In the genomic region with DNA sequence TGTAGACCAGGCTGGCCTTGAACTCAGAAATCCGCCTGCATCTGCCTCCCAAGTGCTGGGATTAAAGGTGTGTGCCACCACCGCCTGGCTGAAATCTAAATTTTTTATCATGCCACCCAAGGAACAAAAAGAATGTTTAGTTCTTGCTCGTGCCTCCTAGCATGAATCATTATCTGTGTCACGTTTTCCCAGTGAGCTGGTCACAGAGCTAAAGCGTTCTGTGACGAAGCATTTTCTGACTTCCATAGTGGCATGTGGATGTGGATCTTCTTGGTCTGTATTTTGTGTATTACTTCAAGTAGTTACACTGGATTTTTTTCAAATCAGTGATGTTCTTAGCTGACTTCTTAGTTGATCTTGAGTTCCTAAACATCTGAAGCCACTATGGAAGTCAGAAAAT, we compare ENCODE assay signal across 34 mouse cellular contexts. TPM values are rescaled to one million over a fixed set of nuclear protein-coding genes. Genes with fewer than 3 reads are reported as not detected.
DNase-seq lines count a peak whose midpoint lies in the region; ATAC-seq lines count a peak whose summit lies in the region.
"Had no signal": no experiment of that assay in that cellular context is flagged by ENCODE, and none has a peak within 500 bp of the region (broad histone marks: within the 10 kb centered on the region; RNA-seq: fewer than 3 reads in every experiment).

No protein-coding gene starts in this region.

- H3K9me3 ChIP-seq in kidney, embryonic 15.5 days (replicated peaks) = no peaks in the 10 kb centered on the region
- no peaks in the 10 kb centered on the region for H3K9me3 ChIP-seq in kidney, embryonic 14.5 days (ENCODE audit: control insufficient read depth, low read length)
- no peaks in the 10 kb centered on the region for H3K9me3 ChIP-seq in liver, embryonic 13.5 days (replicated peaks)
- H3K9me3 ChIP-seq: embryonic facial prominence, embryonic 10.5 days; embryonic facial prominence, embryonic 15.5 days; forebrain, embryonic 10.5 days; hindbrain, embryonic 12.5 days; midbrain, embryonic 13.5 days; neural tube, embryonic 13.5 days had no signal

- H3K27ac ChIP-seq in kidney, embryonic 15.5 days = no peak overlapping the region
- no peak overlapping the region for H3K27ac ChIP-seq in kidney, embryonic 14.5 days (ENCODE audit: low read depth, low read length)
- H3K27ac ChIP-seq in liver, embryonic 13.5 days = peak overlapping the region; percentile 97
- H3K27ac ChIP-seq: forebrain, embryonic 10.5 days; midbrain, embryonic 13.5 days; neural tube, embryonic 13.5 days; stomach, postnatal 0 days had no signal

- peaks cover 41% of the 10 kb centered on the region for H3K36me3 ChIP-seq in kidney, embryonic 15.5 days
- H3K36me3 ChIP-seq in kidney, embryonic 14.5 days (ENCODE audit: control insufficient read depth, insufficient read depth, low read length) = peaks cover 22% of the 10 kb centered on the region
- H3K36me3 ChIP-seq in liver, embryonic 13.5 days = peaks cover 46% of the 10 kb centered on the region

- WGBS in kidney, embryonic 15.5 days = 87% methylated on average over 6 of the region's 6 CpGs
- WGBS in kidney, embryonic 14.5 days = 91% methylated on average over 6 of the region's 6 CpGs
- WGBS in liver, embryonic 13.5 days (ENCODE audit: insufficient replicate concordance) = 67% methylated on average over 6 of the region's 6 CpGs

- no peaks in the 10 kb centered on the region for H3K27me3 ChIP-seq in kidney, embryonic 15.5 days
- H3K27me3 ChIP-seq in kidney, embryonic 14.5 days (ENCODE audit: control insufficient read depth, insufficient read depth, low read length) = no peaks in the 10 kb centered on the region
- no peaks in the 10 kb centered on the region for H3K27me3 ChIP-seq in liver, embryonic 13.5 days
- H3K27me3 ChIP-seq: embryonic facial prominence, embryonic 15.5 days; hindbrain, embryonic 12.5 days; midbrain, embryonic 13.5 days; neural tube, embryonic 13.5 days had no signal

- no peak for ATAC-seq in kidney, embryonic 15.5 days (replicated peaks; ENCODE audit: low FRiP score)
- ATAC-seq in kidney, embryonic 14.5 days (ENCODE audit: low FRiP score, low TSS enrichment) = no peak
- ATAC-seq in erythroid progenitor cell, adult 5-6 weeks (replicated peaks; ENCODE audit: low FRiP score, poor library complexity, severe bottlenecking) = 0 out of 2 replicates have a peak, but pooled peaks have one; percentile 45
- ATAC-seq in liver, embryonic 13.5 days (ENCODE audit: low read depth) = no peak
- ATAC-seq: forebrain, embryonic 16.5 days; intestine, embryonic 16.5 days; midbrain, embryonic 13.5 days had no signal

- H3K4me2 ChIP-seq in kidney, embryonic 15.5 days = peak overlapping the region; percentile 74; the same call in 1 of the 2 replicates
- no peak overlapping the region for H3K4me2 ChIP-seq in kidney, embryonic 14.5 days (replicated peaks; ENCODE audit: low read depth, low read length)
- H3K4me2 ChIP-seq in liver, embryonic 13.5 days = peak overlapping the region; percentile 73

- DNase-seq in liver, embryonic 13.5 days = no peak
- DNase-seq in cerebellum, adult 9-10 months = no peak
- no peak for DNase-seq in embryo, embryonic 9.5 days (ENCODE audit: extremely low spot score)
- DNase-seq in adipocyte (ENCODE audit: low spot score) = no peak
- DNase-seq: adrenal gland, postnatal 14 days; B cell, adult 2 months; cerebellum, adult 11 months; cerebellum, postnatal 10 days; gastrocnemius, adult 2 months; heart, postnatal 14 days; kidney, adult 8-10 months; kidney, postnatal 14 days; layer of hippocampus, adult 9-11 months; lung, postnatal 36 days; right cerebral cortex, postnatal 4 days; thymus, adult 18-20 months; thymus, postnatal 25 days had no signal

- H3K4me1 ChIP-seq in kidney, embryonic 15.5 days = peaks cover 17% of the 10 kb centered on the region
- H3K4me1 ChIP-seq in kidney, embryonic 14.5 days (ENCODE audit: control insufficient read depth, insufficient read depth, low read length) = peaks cover 12% of the 10 kb centered on the region; the same call in 1 of the 2 replicates
- H3K4me1 ChIP-seq in liver, embryonic 13.5 days (replicated peaks) = peaks cover 41% of the 10 kb centered on the region

- H3K4me3 ChIP-seq in kidney, embryonic 15.5 days (replicated peaks) = no peak overlapping the region
- H3K4me3 ChIP-seq in kidney, embryonic 14.5 days (ENCODE audit: low read length) = no peak overlapping the region
- peak overlapping the region; percentile 85 for H3K4me3 ChIP-seq in liver, embryonic 13.5 days (replicated peaks)

- H3K9ac ChIP-seq in kidney, embryonic 15.5 days = no peak overlapping the region
- no peak overlapping the region for H3K9ac ChIP-seq in kidney, embryonic 14.5 days (ENCODE audit: low read depth, low read length)
- H3K9ac ChIP-seq in liver, embryonic 13.5 days = peak overlapping the region; percentile 94
- H3K9ac ChIP-seq: embryonic facial prominence, embryonic 15.5 days; hindbrain, embryonic 12.5 days; midbrain, embryonic 13.5 days had no signal

RNA-seq across cellular contexts. Expression of a gene that starts 1.6 kb away (rescaled TPM):
- 0.27 and 0.30 TPM in 2 replicates for polyA plus RNA-seq in kidney, embryonic 15.5 days (2015; fragmentation: Nextera tagmentation; extraction: Ambion mirVana)
- polyA plus RNA-seq in kidney, embryonic 14.5 days (2014; fragmentation: Nextera tagmentation; extraction: Ambion mirVana) = 0.12 TPM in 1 of 2 replicates, not detected in the other
- 3.2 and 21.4 TPM in 2 replicates for total RNA-seq in erythroid progenitor cell, adult 5-6 weeks (2015; ENCODE audit: low replicate concordance)
- total RNA-seq in erythroid progenitor cell, adult 5-6 weeks (2017; ENCODE audit: low replicate concordance) = 7.6 TPM in 1 of 2 replicates, not detected in the other
- 0.42 and 0.67 TPM in 2 replicates for polyA plus RNA-seq in liver, embryonic 13.5 days (2015; fragmentation: Nextera tagmentation; extraction: Ambion mirVana)
- total RNA-seq: adrenal gland, postnatal 14 days; common myeloid progenitor, adult 5-6 weeks; megakaryocyte-erythroid progenitor cell, adult 5-6 weeks had no signal
- polyA plus RNA-seq: embryonic facial prominence, embryonic 10.5 days; midbrain, embryonic 13.5 days had no signal

RNA-seq across cellular contexts. Expression of a gene that starts 1.6 kb away (rescaled TPM):
- 18.9 and 19.6 TPM in 2 replicates for polyA plus RNA-seq in kidney, embryonic 15.5 days (2015; fragmentation: Nextera tagmentation; extraction: Ambion mirVana)
- 12.1 and 22.2 TPM in 2 replicates for polyA plus RNA-seq in kidney, embryonic 14.5 days (2014; fragmentation: Nextera tagmentation; extraction: Ambion mirVana)
- 31.4 and 43.6 TPM in 2 replicates for total RNA-seq in erythroid progenitor cell, adult 5-6 weeks (2015; ENCODE audit: low replicate concordance)
- 36.1 and 43.8 TPM in 2 replicates for total RNA-seq in erythroid progenitor cell, adult 5-6 weeks (2017; ENCODE audit: low replicate concordance)
- 13.2 and 15.1 TPM in 2 replicates for polyA plus RNA-seq in liver, embryonic 13.5 days (2015; fragmentation: Nextera tagmentation; extraction: Ambion mirVana)

RNA-seq across cellular contexts. Expression of a gene that starts 1.7 kb away (rescaled TPM):
- polyA plus RNA-seq in kidney, embryonic 15.5 days (2015; fragmentation: Nextera tagmentation; extraction: Ambion mirVana) = 25.1 and 28.3 TPM in 2 replicates
- polyA plus RNA-seq in kidney, embryonic 14.5 days (2014; fragmentation: Nextera tagmentation; extraction: Ambion mirVana) = 36.7 and 41.4 TPM in 2 replicates
- 14.3 and 22.0 TPM in 2 replicates for total RNA-seq in erythroid progenitor cell, adult 5-6 weeks (2015; ENCODE audit: low replicate concordance)
- total RNA-seq in erythroid progenitor cell, adult 5-6 weeks (2017; ENCODE audit: low replicate concordance) = 13.4 and 23.0 TPM in 2 replicates
- polyA plus RNA-seq in liver, embryonic 13.5 days (2015; fragmentation: Nextera tagmentation; extraction: Ambion mirVana) = 30.3 and 33.0 TPM in 2 replicates

RNA-seq across cellular contexts. Expression of a gene that starts 19.6 kb away (rescaled TPM):
- polyA plus RNA-seq in kidney, embryonic 15.5 days (2015; fragmentation: Nextera tagmentation; extraction: Ambion mirVana) = 10.6 and 11.0 TPM in 2 replicates
- polyA plus RNA-seq in kidney, embryonic 14.5 days (2014; fragmentation: Nextera tagmentation; extraction: Ambion mirVana) = 16.1 and 19.0 TPM in 2 replicates
- total RNA-seq in erythroid progenitor cell, adult 5-6 weeks (2015; ENCODE audit: low replicate concordance) = 303 and 379 TPM in 2 replicates
- 286 and 299 TPM in 2 replicates for total RNA-seq in erythroid progenitor cell, adult 5-6 weeks (2017; ENCODE audit: low replicate concordance)
- 12.8 and 14.2 TPM in 2 replicates for polyA plus RNA-seq in liver, embryonic 13.5 days (2015; fragmentation: Nextera tagmentation; extraction: Ambion mirVana)

RNA-seq across cellular contexts. Expression of a gene that starts 21.4 kb away (rescaled TPM):
- polyA plus RNA-seq in kidney, embryonic 15.5 days (2015; fragmentation: Nextera tagmentation; extraction: Ambion mirVana) = 0.14 and 0.17 TPM in 2 replicates
- not detected in 2 replicates for polyA plus RNA-seq in kidney, embryonic 14.5 days (2014; fragmentation: Nextera tagmentation; extraction: Ambion mirVana)
- 5.4 and 12.3 TPM in 2 replicates for total RNA-seq in erythroid progenitor cell, adult 5-6 weeks (2015; ENCODE audit: low replicate concordance)
- 1.7 and 5.3 TPM in 2 replicates for total RNA-seq in erythroid progenitor cell, adult 5-6 weeks (2017; ENCODE audit: low replicate concordance)
- 1.9 and 2.1 TPM in 2 replicates for polyA plus RNA-seq in liver, embryonic 13.5 days (2015; fragmentation: Nextera tagmentation; extraction: Ambion mirVana)
- total RNA-seq: heart, postnatal 14 days; liver, adult 2 months had no signal
- polyA plus RNA-seq: embryonic facial prominence, embryonic 15.5 days; hindbrain, embryonic 12.5 days; limb, embryonic 11.5 days; liver, adult 2 months; lung, embryonic 16.5 days had no signal
